Mouse (Mus musculus): ENCODE results near the gene Spock2. TPM values are rescaled to one million over a fixed set of nuclear protein-coding genes. Genes with fewer than 3 reads are reported as not detected.

The Spock2 gene
- total RNA-seq, 4 experiments from 2014 or later, result 467 to 536 (median 508) TPM

Small RNA genes lying within 50 kb of the gene (microRNA-seq; reads per million reads assigned to microRNA genes)
- gene Mir6906, result 1.9 to 3.8 reads per million in 2 experiments

Other genes with a start within 250 kb of the Spock2 start
- 10 to 100 TPM; 51.1 to 55.4 (median 52.6) TPM for gene Dnajb12, start 226.7 kb upstream of the Spock2 start, total RNA-seq (2022)
- 10 to 100 TPM; 51.3 to 71.6 (median 61.4) TPM for gene Ddit4, start 154.4 kb upstream of the Spock2 start, total RNA-seq (2022)
- gene Ascc1, start 103.4 kb upstream of the Spock2 start, total RNA-seq (2022), result 10 to 100 TPM; 17.0 to 19.1 (median 17.7) TPM
- gene Anapc16, start 103.1 kb upstream of the Spock2 start, total RNA-seq (2022), result 10 to 100 TPM; 66.2 to 69.6 (median 67.9) TPM
- 1 to 10 TPM; 1.3 to 2.5 (median 1.8) TPM for gene Chst3, start 113.0 kb downstream of the Spock2 start, total RNA-seq (2022)
- gene Psap, start 171.4 kb downstream of the Spock2 start, total RNA-seq (2022), result 1,000 to 10,000 TPM; 1,389 to 1,663 (median 1,484) TPM
- gene Vsir, start 240.6 kb downstream of the Spock2 start, total RNA-seq (2022), result 10 to 100 TPM; 17.5 to 84.6 (median 50.1) TPM

Data from layer of hippocampus, adult 8-10 months (tissue).